Mouse (Mus musculus): ENCODE results near the gene Zfp512b.

Gene Zfp512b

GRCm38 (mm10) chr2:181592231-181593041 is at the start of gene Zfp512b:
Gene Zfp512b, minus strand, starts transcription at chr2:181592803.
- DNase-seq (ENCODE audit: low spot score in 2 of 2): peak in 1 of 2 experiments; percentile 78

- no peak for DNase-seq (ENCODE audit: low spot score in 2 of 2)
These were observed 43.3 kb upstream of the Zfp512b start for GRCm38 (mm10) chr2:181635865-181636264.

- DNase-seq (ENCODE audit: low spot score in 2 of 2): no peak
These were observed 40.0 kb upstream of the Zfp512b start for GRCm38 (mm10) chr2:181632624-181633023.

GRCm38 (mm10) chr2:181628471-181628870 is 35.9 kb upstream of the Zfp512b start:
- no peak for DNase-seq (ENCODE audit: low spot score in 2 of 2)

- DNase-seq (ENCODE audit: low spot score in 2 of 2): peak in 1 of 2 experiments; percentile 17
These were observed 30.8 kb upstream of the Zfp512b start for GRCm38 (mm10) chr2:181623401-181623800.

GRCm38 (mm10) chr2:181618761-181619495 is 26.3 kb upstream of the Zfp512b start:
- no peak for DNase-seq (ENCODE audit: low spot score in 2 of 2)

GRCm38 (mm10) chr2:181602367-181602766 is 9.8 kb upstream of the Zfp512b start:
- DNase-seq (ENCODE audit: low spot score in 2 of 2): no peak

- DNase-seq (ENCODE audit: low spot score in 2 of 2): no peak
These were observed 9.1 kb upstream of the Zfp512b start for GRCm38 (mm10) chr2:181601751-181602145.

GRCm38 (mm10) chr2:181600828-181601750 is 8.5 kb upstream of the Zfp512b start:
- DNase-seq (ENCODE audit: low spot score in 2 of 2): peak; percentile 91 to 95

- no peak for DNase-seq (ENCODE audit: low spot score in 2 of 2)
These were observed 7.7 kb upstream of the Zfp512b start for GRCm38 (mm10) chr2:181600226-181600758.

GRCm38 (mm10) chr2:181598454-181599351 is 6.1 kb upstream of the Zfp512b start, which contains the start of gene Samd10:
Gene Samd10, minus strand, starts transcription at chr2:181599212.
- DNase-seq (ENCODE audit: low spot score in 2 of 2): peak in 1 of 2 experiments; percentile 59

- no peak for DNase-seq (ENCODE audit: low spot score in 2 of 2)
These were observed 4.9 kb upstream of the Zfp512b start for GRCm38 (mm10) chr2:181597378-181598061.

GRCm38 (mm10) chr2:181596221-181596960 is 3.8 kb upstream of the Zfp512b start:
- DNase-seq (ENCODE audit: low spot score in 2 of 2): no peak

GRCm38 (mm10) chr2:181594946-181595696 is 2.5 kb upstream of the Zfp512b start:
- DNase-seq (ENCODE audit: low spot score in 2 of 2): no peak

GRCm38 (mm10) chr2:181593937-181594336 is 1.3 kb upstream of the Zfp512b start:
- DNase-seq (ENCODE audit: low spot score in 2 of 2): no peak

- no peak for DNase-seq (ENCODE audit: low spot score in 2 of 2)
These were observed 429 bp upstream of the Zfp512b start for GRCm38 (mm10) chr2:181593042-181593421.

GRCm38 (mm10) chr2:181591528-181592085 is 996 bp downstream of the Zfp512b start, which contains the start of gene Prpf6:
Gene Prpf6, plus strand, starts transcription at chr2:181591868.
- DNase-seq (ENCODE audit: low spot score in 2 of 2): no peak

- no peak for DNase-seq (ENCODE audit: low spot score in 2 of 2)
These were observed 2.1 kb downstream of the Zfp512b start for GRCm38 (mm10) chr2:181590471-181590870.
